In the genomic region with DNA sequence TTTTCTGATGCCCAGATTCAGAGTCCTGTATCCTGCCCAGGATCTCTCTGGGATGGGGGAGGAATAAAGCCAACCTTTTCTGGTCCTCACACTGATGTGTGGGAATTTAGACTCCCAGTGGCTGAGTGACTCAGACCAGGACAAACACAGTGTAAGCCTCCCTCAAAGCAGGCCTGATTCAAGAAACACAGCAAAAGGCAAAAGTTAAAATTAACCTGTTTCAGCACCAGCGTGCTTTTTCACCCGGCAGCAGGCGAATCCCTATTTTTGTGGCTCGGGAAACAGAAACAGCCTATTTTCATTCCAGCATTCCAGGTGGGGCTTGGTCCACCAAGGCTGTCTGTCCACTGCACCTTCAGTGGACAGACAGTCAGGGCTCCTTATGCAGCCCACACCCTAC, we compare ENCODE assay signal across 8 mouse cellular contexts.
"Had no signal": no experiment of that assay in that cellular context is flagged by ENCODE, and none has a peak within 500 bp of the region (broad histone marks: within the 10 kb centered on the region; RNA-seq: fewer than 3 reads in every experiment).

No protein-coding gene starts in this region.

- DNase-seq: kidney, adult 18-20 months; kidney, postnatal 10 days; kidney, postnatal 4 days; lung, adult 18-20 months; retina, postnatal 1 day; thymus, postnatal 4 days had no signal

- ATAC-seq: intestine, embryonic 15.5 days; midbrain, embryonic 16.5 days had no signal
